Mouse (Mus musculus): ENCODE data around the gene Polr2b. TPM values are rescaled to one million over a fixed set of nuclear protein-coding genes. Genes with fewer than 3 reads are reported as not detected.

Gene Polr2b
- total RNA-seq, 2 experiments from 2014 or later, result 46.6 to 51.7 TPM

- intact Hi-C loops (cut with DNase I), result no loop called here
- no peak for DNase-seq (ENCODE audit: low spot score in 2 of 2)
Measured at GRCm38 (mm10) chr5:77381283-77381682, 71.3 kb downstream of the Polr2b start.

GRCm38 (mm10) chr5:77381686-77382085 lies 71.7 kb downstream of the Polr2b start:
- intact Hi-C loops (cut with DNase I), result no loop called here
- no peak for DNase-seq (ENCODE audit: low spot score in 2 of 2)

- intact Hi-C loops (cut with DNase I), result no loop called here
- no peak for DNase-seq (ENCODE audit: low spot score in 2 of 2)
Measured at GRCm38 (mm10) chr5:77383799-77384554, 74.0 kb downstream of the Polr2b start.

GRCm38 (mm10) chr5:77384724-77385123 lies 74.8 kb downstream of the Polr2b start:
- DNase-seq (ENCODE audit: low spot score in 2 of 2), result no peak
- intact Hi-C loops (cut with DNase I), result no loop called here

- DNase-seq (ENCODE audit: low spot score in 2 of 2), result no peak
- intact Hi-C loops (cut with DNase I), result no loop called here
Measured at GRCm38 (mm10) chr5:77385221-77385620, 75.3 kb downstream of the Polr2b start.

GRCm38 (mm10) chr5:77385900-77386595 lies 76.1 kb downstream of the Polr2b start:
- no peak for DNase-seq (ENCODE audit: low spot score in 2 of 2)
- intact Hi-C loops (cut with DNase I), result no loop called here

GRCm38 (mm10) chr5:77386596-77387413 lies 76.9 kb downstream of the Polr2b start:
- DNase-seq (ENCODE audit: low spot score in 2 of 2), result no peak
- intact Hi-C loops (cut with DNase I), result no loop called here

GRCm38 (mm10) chr5:77387414-77387704 lies 77.4 kb downstream of the Polr2b start:
- intact Hi-C loops (cut with DNase I), result no loop called here
- no peak for DNase-seq (ENCODE audit: low spot score in 2 of 2)

- intact Hi-C loops (cut with DNase I), result no loop called here
Measured at GRCm38 (mm10) chr5:77388359-77388758, 78.4 kb downstream of the Polr2b start.

GRCm38 (mm10) chr5:77390272-77390671 lies 80.3 kb downstream of the Polr2b start:
- intact Hi-C loops (cut with DNase I), result no loop called here
- no peak for DNase-seq (ENCODE audit: low spot score in 2 of 2)

More at GRCm38 (mm10) chr5:77388359-77388758, 78.4 kb downstream of the Polr2b start:
- no peak for DNase-seq (ENCODE audit: low spot score in 2 of 2)

GRCm38 (mm10) chr5:77393094-77393619 lies 83.2 kb downstream of the Polr2b start:
- intact Hi-C loops (cut with DNase I), result no loop called here
- no peak for DNase-seq (ENCODE audit: low spot score in 2 of 2)

- DNase-seq (ENCODE audit: low spot score in 2 of 2), result peak; percentile 19 to 36
- intact Hi-C loops (cut with DNase I), result no loop called here
Measured at GRCm38 (mm10) chr5:77393990-77394618, 84.2 kb downstream of the Polr2b start.

GRCm38 (mm10) chr5:77398285-77399057 lies 88.5 kb downstream of the Polr2b start:
- intact Hi-C loops (cut with DNase I), result no loop called here

More at GRCm38 (mm10) chr5:77398285-77399057, 88.5 kb downstream of the Polr2b start:
- DNase-seq (ENCODE audit: low spot score in 2 of 2), result no peak

Small RNA genes lying within 50 kb of the gene (microRNA-seq; reads per million reads assigned to microRNA genes)
- 0 reads per million in 2 experiments for gene Mir5098

Other genes with a start within 250 kb of the Polr2b start
- gene Hopx, start 195.0 kb upstream of the Polr2b start, total RNA-seq (2021), result 10 to 100 TPM; 21.4 to 26.3 TPM
- not detected for gene Spink2, start 98.7 kb upstream of the Polr2b start, total RNA-seq (2021)
- 1 to 10 TPM; 4.2 TPM for gene Rest, start 44.7 kb upstream of the Polr2b start, total RNA-seq (2021)
- 10 to 100 TPM; 22.8 to 24.6 TPM for gene Noa1, start 63 bp upstream of the Polr2b start, total RNA-seq (2021)
- gene Igfbp7, start 97.9 kb downstream of the Polr2b start, total RNA-seq (2021), result 10 to 100 TPM; 66.5 to 70.9 TPM

Measured in left cerebral cortex, postnatal 14 days (tissue).